Mouse (Mus musculus) ES-Bruce4 (cell line): Measurements from ENCODE around the gene Gm7544.
"Not testable (repeated sequence)": the region's sequence is repeated elsewhere in the genome, so short reads cannot be mapped to it uniquely, and the experiment has no call there.

Experiments
- CTCF ChIP-seq: IDR thresholded peaks from one replicate; pipeline ENCODE4 v1.8.1; 2011; ENCODE audit warnings: low read depth, low read length
- EP300 ChIP-seq: IDR thresholded peaks from 2 replicates; pipeline ENCODE4 v1.6.1; 2011; ENCODE audit warnings: low read depth, low read length; ENCODE audit not compliant: insufficient read depth
- POLR2A ChIP-seq: IDR thresholded peaks from one replicate; pipeline ENCODE4 v1.8.1; 2011; ENCODE audit warnings: low read length; ENCODE audit not compliant: insufficient read depth

GRCm38 (mm10) chr1:82931326-82931725 is 24.5 kb downstream of the Gm7544 start, which contains the start of gene Gm6217:
- TF ChIP-seq EP300, POLR2A, CTCF: not testable (repeated sequence)
